Mouse (Mus musculus) embryonic facial prominence, embryonic 15.5 days (tissue): ENCODE results near the gene Gm3880. TPM values are rescaled to one million over a fixed set of nuclear protein-coding genes. Genes with fewer than 3 reads are reported as not detected.

Source experiments
- polyA plus RNA-seq: library from polyadenylated mRNA; unstranded; fragments of >200 nt; fragmentation: Nextera tagmentation; extraction: Ambion mirVana; gene quantifications from 2 replicates; pipeline ENCODE4 v1.2.1, GENCODE M21; 2015

Gm3880 gene
- polyA plus RNA-seq, 1 experiment from 2014 or later: not detected

Other genes with a start within 250 kb of the Gm3880 start
- 11.7 and 13.1 TPM in 2 replicates for gene Hdac8, start 181.6 kb downstream of the Gm3880 start, polyA plus RNA-seq
- gene Phka1, start 42.7 kb downstream of the Gm3880 start, polyA plus RNA-seq: 8.6 and 9.5 TPM in 2 replicates
- gene Gm9112, start 20.7 kb upstream of the Gm3880 start, polyA plus RNA-seq: not detected in 2 replicates
- not detected in 2 replicates for gene Dmrtc1b, start 20.9 kb upstream of the Gm3880 start, polyA plus RNA-seq
- gene Dmrtc1c1, start 116.0 kb upstream of the Gm3880 start, polyA plus RNA-seq: not detected in 2 replicates
- not detected in 2 replicates for gene Dmrtc1c2, start 167.6 kb upstream of the Gm3880 start, polyA plus RNA-seq
- gene 1700031F05Rik, start 181.0 kb upstream of the Gm3880 start, polyA plus RNA-seq: not detected in 2 replicates
- 0.95 and 1.2 TPM in 2 replicates for gene Dmrtc1a, start 221.7 kb upstream of the Gm3880 start, polyA plus RNA-seq
- not detected in 2 replicates for gene 1700011M02Rik, start 221.9 kb upstream of the Gm3880 start, polyA plus RNA-seq
- not detected in 2 replicates for gene 1700018G05Rik, start 241.4 kb upstream of the Gm3880 start, polyA plus RNA-seq